Mouse (Mus musculus): Measurements from ENCODE around the gene Tmem51. TPM values are rescaled to one million over a fixed set of nuclear protein-coding genes. Genes with fewer than 3 reads are reported as not detected.

Gene Tmem51
- total RNA-seq, 4 experiments from 2014 or later: 5.0 to 6.8 (median 5.4) TPM

DNA sequence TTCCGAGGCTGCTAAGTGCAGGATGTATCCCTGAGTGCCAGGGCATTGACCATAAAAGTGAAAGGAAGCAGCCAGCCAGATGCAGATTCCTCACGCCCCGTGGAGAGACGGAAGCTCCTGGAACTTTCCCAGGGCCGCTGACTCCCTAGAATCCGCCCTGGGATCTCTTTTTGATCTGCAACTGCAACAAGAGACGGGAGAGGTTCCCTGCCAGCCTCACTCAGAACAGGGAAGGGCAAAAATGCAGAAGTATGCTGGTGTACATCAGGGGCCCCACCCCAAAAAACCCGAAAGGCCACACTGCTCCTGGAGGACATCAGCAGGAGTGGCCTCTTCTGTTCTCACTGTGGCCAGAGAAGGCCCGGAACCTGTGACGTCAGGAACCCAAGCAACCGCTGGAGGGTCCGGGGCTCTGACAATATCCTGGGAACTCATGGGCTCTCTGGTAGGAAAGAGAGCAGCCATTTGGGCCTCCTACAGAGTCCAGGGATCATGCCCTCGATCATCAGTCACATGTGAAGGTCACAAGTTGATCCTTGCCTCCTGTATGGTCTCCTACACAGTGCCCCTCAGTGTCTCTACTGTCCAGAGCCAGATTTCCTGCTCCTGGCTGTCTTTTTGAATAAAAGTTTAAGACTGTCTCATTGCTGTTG lies 2.3 kb downstream of the Tmem51 start:
- DNase-seq (ENCODE audit: low spot score in 2 of 2): no peak

DNA sequence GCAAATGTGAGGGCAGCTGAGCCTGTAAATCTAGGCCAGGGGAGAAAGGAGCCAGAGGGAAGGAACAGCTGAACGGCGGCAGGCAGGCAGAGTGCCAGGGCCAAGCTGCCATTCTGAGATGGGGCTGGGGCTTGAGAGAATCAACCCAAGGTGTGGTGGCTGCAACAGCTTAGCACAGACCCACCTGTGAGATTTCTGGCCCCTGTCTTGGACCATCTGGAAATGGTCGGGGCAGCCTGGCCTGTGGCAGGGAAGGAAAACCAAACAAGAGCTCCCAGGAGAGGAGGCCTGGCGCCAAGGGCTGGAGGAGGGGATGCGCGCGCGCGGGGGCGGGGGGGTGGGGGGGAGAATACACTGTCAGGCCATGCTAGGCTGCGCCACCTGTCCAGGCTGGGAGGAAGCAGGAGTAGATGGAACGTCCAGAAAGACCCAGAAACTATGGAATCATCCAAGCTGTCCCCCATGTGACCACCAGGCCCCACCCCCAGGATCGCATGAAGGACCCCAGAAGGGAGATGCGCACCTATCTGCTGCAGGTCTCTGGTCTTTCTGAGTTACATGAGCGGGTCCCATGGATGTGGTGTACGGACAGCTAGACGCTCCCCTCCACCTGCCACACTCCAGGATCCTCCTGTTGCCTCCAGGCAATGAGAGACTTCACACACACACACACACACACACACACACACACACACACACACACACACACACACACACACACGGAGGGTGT lies 3.0 kb downstream of the Tmem51 start:
- DNase-seq (ENCODE audit: low spot score in 2 of 2): no peak

DNA sequence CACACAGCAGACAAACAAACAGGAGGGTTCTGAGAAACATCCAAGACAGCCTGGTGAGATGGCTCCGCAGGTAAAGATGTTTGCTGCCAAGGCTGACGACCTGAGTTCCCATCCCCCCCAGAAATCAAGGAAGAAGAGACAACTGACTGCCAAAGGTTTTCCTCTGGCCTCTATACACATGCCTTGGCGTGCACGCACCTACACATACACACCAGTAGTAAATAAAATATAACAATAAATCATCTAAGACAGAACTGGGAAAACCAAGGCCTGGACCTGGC lies 3.7 kb downstream of the Tmem51 start:
- DNase-seq (ENCODE audit: low spot score in 2 of 2): no peak

DNA sequence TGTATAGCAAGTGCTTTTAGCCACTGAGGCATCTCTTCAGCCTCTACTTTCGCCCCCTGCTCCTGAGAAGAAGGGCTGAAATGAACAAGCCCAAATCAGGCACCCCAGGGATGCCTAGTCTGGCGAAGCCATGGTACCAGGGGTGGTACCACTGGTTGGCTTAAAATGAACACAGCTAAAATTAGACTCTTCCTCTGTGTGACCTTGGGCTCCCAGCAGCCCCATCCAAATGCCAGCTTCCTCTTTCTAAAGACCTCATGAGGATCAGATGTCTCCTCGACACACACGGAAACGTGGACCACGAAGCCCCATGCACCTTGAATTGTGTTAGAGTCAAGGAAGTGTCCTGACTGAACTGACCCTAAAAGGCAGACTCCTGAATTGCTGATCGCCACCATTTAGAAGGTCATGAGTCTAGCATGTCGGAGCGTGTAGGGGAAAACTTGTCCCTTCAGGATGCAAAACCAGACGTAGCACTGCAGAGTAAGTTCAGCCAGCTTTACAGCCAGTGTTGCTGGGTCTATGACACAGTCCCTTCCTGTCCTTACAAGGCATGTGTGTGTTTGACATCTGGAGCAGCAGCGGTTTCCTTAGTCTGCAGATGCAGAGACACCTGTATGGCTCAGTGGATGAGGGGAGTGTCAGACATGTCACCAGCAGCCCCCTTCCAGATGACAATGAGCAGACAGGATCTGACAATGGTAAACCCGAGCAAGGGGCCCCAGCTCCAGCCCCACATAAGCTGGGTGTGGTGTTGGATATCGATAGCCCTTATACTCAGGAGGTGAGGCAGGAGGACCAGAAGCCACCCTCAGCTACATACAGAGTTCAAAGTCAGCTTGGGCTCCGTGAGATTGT lies 4.2 kb downstream of the Tmem51 start:
- no peak for DNase-seq (ENCODE audit: low spot score in 2 of 2)

DNA sequence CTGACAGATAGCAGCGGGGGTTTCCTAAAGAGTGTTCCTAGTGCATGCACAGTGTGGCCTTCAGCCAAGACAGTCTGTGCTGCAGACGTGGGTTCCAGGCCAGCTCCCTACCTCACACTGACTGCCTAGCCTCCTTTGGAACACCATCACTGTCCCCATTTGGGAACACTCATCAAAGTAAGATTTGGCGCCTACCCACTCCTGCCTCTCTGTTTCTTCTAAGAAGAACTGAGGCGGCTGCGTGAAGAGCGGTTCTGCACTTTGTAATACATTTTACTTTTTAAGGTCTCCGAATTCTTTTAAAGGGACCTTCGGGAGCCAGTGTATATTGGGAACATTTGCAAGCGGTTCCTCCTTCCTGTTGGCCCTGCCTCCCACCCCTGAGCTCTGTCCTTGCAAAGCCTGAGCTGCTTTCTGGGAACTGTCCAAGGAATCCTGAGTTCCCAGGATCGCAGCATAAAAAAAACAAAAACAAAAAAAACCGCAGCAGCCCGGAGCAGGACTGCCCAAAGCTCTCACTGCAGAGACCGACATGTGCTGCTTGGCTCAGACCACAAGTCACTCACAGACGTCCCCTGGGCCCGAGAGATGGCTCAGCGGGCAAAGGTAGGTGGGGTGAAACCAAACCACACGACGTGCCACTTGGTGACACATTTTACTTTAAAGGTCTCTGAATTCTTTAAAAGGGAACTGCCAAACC lies 6.4 kb downstream of the Tmem51 start:
- DNase-seq (ENCODE audit: low spot score in 2 of 2): no peak

DNA sequence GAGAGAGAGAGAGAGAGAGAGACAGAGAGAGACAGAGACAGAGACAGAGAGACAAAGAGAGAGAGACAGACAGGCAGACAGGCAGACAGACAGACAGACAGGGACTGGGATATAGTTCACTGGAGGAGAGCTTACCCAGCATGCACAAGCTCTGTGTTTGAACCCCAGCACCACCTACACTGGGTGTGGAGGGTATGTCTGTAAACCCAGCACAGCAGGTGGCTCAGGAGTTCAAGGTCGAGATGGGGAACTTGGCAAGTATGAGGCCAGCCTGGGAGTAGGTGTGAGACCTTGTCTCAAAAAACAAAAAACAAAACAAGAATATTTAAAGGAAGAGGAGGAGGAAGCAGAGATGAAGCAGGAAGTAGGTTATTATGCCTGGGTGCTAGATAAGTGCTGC lies 7.2 kb downstream of the Tmem51 start:
- no peak for DNase-seq (ENCODE audit: low spot score in 2 of 2)

DNA sequence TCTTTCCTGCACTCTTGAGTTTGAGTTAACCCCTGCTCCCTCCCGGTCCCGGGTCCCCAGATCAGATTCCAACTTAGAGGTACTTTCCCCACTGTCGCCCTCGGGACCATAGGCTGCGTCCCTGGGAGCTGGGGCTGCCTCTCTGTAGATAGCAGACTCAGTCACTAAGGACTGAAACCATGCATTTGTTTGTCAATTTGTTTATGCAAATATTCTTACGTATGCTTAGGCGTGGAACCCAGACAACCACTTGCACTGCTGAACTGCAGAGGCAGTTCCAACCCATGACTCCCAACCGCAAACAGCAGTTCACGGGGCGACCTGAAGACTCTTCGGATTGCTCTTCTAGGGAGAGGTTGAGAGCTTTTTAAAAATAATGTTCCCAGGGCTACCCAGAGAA lies 8.2 kb downstream of the Tmem51 start:
- DNase-seq (ENCODE audit: low spot score in 2 of 2): no peak

DNA sequence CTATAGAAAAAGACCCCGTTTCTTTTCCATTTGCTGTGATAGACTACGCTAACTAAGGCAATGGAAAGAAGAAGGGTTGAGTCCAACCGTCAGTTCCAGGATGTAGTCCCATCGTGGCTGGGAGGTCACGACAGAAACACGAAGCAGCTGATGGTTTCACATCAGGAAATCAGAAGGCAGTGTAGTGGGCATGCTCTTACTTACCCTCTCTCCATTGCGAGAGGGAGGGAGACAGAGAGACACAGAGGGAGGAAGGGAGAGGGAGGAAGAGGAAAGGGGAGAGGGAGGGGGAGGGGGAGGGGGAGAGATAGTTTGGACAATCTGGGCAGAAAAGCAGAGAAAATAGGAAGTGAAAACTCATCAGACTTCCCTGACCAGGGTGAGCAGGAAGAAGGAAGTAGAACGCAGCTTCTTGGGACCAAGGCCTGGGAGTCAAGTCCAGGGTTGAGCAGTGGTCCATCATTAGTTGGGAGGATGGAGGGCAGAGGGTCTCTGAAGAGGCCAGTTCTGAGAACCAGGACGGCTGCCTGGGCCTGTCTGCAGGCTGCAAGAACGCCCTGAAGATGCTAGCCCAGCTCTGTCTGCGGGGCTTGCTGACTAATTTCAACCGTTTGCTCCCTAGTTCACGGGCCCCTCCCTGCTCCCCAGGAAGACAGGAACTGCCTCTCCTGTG lies 9.9 kb downstream of the Tmem51 start:
- DNase-seq (ENCODE audit: low spot score in 2 of 2): no peak

DNA sequence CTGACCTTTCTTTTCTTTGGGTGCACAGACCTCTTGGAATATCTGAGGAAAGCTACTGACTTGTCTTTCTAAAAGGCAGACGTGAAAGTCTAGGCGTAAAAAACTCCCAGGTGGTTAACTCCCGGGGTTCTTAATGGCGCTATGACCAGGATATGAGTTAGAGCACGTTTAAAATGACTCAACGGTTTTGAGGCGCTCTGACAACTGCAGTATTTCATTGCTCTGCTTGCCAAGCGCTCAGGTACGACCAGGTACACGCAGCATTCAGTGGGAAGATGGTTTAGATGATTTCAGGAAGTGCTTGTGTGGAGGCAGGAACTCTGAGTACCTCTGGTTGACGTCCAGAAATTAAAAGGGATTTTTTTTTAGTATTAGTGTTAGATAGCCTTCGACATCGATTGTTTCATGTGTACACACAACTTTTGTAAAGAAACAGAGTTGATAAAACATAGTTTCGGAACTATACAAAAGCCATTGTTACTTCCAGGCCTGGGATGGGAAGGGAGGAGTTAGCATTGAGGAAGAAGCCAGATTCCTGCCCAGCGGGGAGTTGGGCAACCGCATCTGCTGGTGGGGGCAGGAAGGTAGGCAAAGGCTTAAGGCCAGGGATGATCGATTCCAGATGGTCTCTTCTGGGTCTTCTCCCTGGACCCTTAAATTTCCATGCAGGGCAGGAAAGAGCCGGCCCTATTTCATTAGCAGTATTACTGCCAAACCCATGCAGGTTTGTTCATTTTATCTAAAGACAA lies 12.7 kb downstream of the Tmem51 start:
- DNase-seq (ENCODE audit: low spot score in 2 of 2): no peak

DNA sequence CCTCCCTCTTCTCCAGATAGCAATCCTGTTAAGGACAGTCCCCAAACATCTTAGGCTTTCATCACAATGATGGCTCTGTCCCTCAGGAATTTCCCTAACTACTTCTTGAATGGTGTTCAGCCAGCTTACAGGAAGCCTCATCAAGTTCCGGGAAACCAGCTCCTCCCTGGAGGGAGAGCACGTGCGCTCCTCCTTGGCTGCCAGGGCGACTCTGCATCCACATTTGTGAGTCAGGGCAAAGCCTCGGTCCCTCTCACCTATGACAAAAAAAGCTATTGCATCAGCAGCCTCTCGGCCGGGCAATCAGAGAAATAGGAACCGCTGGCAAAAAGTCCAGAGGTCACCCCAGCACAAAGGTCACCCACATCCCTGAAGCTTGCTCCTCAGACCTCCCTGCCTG lies 13.3 kb downstream of the Tmem51 start:
- DNase-seq (ENCODE audit: low spot score in 2 of 2): no peak

DNA sequence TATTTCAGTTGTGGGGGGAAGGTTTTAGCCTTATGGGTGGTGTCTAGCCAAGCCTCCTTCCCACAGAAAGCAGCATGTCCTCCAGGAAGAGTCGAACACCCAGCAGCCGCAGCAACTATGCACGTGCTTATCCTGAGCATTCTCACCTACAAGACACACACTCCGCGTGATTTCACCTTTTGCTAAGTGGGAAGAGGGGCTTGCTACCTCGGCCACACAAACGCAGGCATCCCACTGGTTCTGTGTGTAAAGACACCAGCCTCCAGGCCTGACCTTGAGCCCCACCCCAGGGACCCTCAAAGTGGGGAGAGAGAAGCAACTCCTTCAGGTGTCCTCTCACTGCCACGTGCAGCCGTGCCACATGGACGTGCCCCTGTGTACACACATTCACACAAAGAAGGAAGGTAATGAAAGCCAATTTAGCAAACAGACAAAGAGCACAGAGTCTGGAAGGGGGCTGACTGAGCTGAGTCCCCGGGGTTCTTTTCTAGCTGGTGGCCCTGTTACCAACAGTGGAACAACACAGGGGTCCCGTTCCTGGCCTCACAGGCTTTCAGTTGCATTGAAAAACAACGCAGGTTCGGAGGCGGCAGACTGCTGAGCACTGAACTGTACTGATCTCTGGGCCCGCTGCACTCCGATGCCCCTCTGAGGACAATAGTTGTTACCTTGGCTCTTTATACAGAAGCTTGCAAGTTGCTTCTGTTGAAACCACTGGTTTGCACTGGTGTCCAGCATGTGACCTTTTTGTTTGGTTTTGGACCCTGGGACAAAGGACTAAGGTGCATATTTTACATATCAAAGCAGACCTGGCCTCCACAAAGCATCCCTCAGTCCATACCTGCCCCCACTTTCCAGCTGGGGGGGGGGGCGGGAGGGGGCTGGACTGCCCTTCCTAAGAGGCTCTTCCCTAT lies 14.9 kb downstream of the Tmem51 start:
- DNase-seq (ENCODE audit: low spot score in 2 of 2): no peak

DNA sequence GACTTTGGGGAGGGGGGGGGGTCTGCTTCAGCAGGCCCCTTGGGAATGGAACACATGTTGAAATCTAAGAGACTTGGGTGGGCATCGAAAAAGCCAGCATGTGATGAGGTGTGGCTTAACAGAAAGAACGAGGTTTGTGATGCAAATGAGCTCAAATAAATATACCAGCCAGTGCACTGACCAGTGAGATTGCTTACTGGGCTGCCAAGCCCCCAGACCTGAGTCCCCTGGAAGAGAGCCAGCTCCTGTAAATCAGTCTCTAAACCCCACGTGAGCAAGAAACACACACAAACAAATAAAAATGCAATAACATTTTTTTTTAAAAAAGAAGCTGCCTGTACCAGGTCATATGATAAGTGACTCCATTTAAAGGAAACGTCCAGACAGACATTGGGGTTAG lies 17.5 kb downstream of the Tmem51 start:
- DNase-seq (ENCODE audit: low spot score in 2 of 2): no peak

DNA sequence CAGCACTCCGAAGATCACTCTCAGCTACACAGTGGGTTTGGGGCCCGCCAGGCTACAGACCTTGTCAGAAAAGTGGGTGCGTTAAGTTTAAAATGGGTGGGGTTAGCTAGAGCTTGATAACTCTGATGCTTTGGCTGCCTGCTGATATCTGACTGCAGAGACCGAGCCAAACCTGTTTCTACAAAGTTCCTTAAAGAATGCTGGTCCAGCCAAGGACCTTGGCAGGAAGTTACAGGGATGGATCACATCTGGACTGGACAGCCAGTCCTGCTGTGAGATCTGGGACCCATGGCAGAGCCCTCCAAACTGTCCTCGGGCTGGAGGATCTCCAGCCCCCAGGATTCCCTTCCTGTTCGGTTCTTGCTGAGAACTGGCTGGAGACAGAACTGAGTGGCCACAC lies 18.3 kb downstream of the Tmem51 start:
- DNase-seq (ENCODE audit: low spot score in 2 of 2): no peak

DNA sequence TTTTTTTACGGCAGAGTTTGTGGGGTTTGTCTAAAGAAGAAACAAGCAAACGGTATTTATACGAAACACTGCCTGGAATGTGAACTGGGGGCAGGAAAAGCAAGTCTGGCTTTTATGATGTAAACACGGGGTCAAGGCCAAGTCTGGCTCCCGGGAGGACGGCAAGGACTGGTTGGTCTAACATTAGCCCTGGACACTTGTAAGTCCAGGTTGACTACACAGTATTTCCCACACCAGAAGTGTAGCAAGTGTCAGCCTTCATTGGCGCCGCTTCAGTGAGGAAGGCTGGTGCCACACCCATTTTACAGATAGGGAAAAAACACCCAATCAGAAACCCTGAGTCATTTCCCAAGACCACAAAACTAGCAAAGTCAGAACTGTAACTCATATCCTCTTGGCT lies 18.8 kb downstream of the Tmem51 start:
- no peak for DNase-seq (ENCODE audit: low spot score in 2 of 2)

DNA sequence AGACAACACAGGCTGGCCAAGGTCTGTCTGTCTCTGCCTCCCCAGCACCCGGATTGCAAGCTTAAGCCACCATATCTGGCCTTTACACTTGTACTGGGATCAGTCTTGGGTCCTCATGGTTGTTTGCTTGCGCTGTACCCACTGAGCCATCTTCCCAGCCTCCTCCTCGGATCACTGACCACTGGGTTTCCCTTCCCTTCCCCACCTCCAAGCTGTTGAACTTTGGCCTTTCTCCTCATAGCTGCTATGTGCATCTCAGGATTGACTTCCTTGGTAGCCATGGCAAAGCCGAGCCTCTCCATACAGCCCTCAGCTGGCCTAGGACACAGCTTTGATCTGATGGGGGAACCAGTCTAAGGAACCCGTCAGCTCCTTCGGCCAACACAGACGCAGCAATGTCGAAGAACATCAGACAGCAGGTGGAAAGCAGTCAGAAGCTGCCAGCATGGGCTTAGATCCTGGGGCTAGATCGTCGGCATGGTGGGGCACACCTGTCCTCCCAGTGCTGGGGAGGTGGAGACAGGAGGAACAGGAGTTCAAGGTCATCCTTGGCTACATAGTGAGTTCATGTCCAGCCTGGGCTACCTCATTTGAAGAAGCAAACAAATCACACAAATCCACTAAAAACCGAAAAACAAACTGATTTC lies 19.4 kb downstream of the Tmem51 start:
- DNase-seq (ENCODE audit: low spot score in 2 of 2): no peak

DNA sequence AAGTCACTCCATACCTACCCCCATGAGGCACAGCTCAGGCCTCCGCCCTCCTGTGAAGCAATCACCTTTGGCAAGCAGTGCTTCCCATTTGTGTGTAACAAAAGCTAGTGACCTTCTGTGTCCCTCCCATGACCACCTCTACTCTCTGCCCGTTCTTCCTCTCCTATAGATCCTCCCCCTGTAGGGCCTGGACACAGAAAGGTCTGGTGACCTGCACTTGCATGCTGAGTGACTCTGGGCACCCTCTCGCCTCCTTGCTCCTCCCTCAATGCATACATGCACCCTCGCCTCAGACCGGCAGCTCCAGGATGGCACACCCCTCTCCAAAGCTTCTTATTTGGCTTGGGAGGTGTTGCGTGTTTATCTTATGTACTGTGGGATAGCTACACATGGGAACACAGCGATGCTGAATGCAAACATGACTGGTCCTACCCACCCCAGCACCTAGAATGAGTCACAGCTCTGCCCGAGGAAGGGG lies 21.0 kb downstream of the Tmem51 start:
- no peak for DNase-seq (ENCODE audit: low spot score in 2 of 2)

DNA sequence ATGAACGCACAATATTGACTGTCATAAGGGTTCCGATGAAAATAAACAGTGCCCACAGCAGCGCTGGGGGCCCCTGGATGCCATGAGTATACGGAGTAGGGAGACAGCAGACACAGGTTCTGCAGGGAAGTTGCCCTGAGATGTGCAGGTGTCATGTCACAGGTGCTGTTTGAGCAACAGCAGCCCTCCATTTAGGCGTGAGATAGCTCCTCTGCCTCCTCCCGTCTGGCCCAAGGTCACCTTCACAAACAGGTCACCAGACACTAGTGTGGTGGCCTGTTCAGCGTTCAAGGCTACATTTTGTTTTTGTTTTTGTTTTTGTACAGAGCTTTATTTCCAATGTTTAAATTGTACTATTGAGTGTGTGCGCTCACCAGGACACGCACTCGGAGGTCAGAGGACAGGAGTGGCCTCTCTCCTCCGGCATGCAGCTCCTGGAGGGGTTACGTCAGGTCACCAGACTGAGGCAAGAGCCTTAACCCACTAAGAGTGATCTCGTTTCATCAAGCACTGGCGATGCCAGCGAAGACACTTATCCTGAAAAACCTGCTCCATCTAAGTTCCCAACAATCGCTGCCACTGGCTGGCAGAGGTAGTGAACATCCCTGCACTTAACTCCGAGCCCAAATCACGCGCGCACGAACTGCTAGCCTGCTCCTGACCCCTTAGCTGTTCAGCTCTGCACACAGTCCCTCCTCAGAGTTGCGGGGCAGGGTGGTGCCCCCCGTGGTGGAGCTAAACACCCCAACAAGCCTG lies 22.4 kb downstream of the Tmem51 start:
- DNase-seq (ENCODE audit: low spot score in 2 of 2): no peak
